Mouse (Mus musculus): ENCODE measurements around the gene March6. TPM values are rescaled to one million over a fixed set of nuclear protein-coding genes. Genes with fewer than 3 reads are reported as not detected.
A peak's percentile ranks its signal among the peaks of the same experiment; 100 is the strongest.

Gene March6
- polyA plus RNA-seq, 1 experiment from 2014 or later: 81.1 TPM

DNA sequence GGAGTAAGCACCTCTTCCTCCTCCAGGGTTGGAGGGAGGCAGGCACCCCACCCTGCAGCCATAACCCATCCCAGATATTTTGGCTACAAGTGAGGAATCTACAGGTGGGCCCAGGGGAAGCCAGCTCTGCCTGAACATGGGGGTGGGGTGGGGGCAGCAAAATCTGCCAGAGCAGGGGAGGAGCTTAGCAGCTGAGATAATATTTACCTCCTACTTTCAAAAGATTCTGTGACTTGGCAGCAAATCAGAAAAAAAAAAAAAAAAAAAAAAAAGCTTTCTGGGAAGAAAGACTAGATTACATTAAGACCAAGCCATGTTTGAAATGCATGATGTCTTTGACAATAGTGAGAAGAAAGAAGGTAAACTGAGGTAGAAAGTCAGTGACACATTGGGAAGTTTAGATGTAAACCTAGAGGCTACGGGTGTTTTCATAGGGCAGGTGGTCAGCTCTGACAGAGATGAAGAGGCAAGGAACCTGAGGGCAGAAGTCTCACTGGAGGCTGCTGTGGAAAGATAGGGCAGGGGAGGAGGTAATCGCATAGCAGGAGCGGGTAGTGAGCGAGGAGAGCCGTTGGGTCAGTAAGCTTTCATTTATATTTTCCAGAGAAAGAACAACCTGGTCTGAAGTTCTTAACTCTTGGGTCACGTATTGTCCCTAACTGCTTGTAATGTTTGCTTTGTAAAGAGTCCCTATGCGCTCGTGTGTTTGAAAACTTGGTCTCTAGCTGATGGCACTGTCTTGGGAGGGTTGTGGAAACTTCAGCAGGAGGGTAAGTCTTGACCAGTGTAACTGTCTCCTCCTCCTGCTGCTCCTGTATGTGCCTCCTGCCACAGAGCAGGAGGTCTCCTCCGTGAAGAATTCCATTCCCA, 9.0 kb upstream of the March6 start:
- no peak overlapping the region for H3K4me3 ChIP-seq
- no peak overlapping the region for H3K27ac ChIP-seq (replicated peaks)
- no peak for ATAC-seq (replicated peaks)
- no peaks in the 10 kb centered on the region for H3K36me3 ChIP-seq
- H3K9me3 ChIP-seq: no peaks in the 10 kb centered on the region
- H3K9ac ChIP-seq (replicated peaks): no peak overlapping the region
- peaks cover 24% of the 10 kb centered on the region for H3K4me1 ChIP-seq
- 80% methylated on average over 9 of the region's 9 CpGs for WGBS
- H3K4me2 ChIP-seq (replicated peaks): no peak overlapping the region
- H3K27me3 ChIP-seq: no peaks in the 10 kb centered on the region

DNA sequence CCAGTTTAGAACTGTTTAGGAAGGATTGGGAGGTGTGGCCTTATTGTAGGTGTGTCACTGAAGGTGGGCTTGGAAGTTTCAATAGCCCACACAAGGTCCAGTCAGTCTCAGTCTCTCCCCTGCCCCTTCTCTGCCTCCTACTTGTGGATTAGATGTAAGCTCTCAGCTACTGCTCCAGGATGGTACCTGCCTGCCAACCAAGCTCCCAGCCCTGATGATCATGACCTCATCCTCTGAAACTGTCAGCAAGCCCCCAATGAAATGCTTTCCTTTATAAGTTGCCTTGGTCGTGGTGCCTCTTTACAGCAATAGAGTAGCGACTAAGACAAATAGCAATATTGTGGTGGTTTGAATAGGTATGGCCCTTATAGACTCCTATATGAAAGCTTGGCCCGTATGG, 7.5 kb upstream of the March6 start:
- Histone ChIP-seq H3K9ac (replicated peaks) (no peak overlapping the region), H3K36me3 (no peaks in the 10 kb centered on the region), H3K9me3 (no peaks in the 10 kb centered on the region), H3K4me2 (replicated peaks) (no peak overlapping the region), H3K27ac (replicated peaks) (no peak overlapping the region), H3K27me3 (no peaks in the 10 kb centered on the region), H3K4me1 (peaks cover 24% of the 10 kb centered on the region), H3K4me3 (no peak overlapping the region)
- 88% methylated on average over 3 of the region's 3 CpGs for WGBS
- no peak for ATAC-seq (replicated peaks)

DNA sequence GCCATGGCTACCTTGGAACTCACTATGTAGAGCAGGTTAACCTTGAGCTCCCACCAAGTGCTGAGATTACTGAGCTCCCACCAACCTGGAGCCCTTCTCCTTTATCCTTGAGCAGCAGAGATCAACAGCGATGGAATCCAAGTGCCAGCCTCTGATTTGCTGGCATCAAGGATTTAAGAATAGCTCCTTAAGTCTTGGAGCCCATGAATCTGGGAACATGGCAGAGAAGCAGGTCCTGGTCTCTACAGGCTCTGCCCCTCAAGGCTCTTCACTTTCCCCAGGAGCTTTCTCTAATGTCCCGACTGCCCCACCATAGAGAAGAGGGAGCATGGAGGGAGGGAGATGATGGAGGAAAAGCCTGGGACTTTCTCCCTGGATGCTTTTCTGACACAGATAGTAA, 6.9 kb upstream of the March6 start:
- no peaks in the 10 kb centered on the region for H3K9me3 ChIP-seq
- no peak overlapping the region for H3K4me2 ChIP-seq (replicated peaks)
- H3K9ac ChIP-seq (replicated peaks): no peak overlapping the region
- H3K27ac ChIP-seq (replicated peaks): no peak overlapping the region
- WGBS: 91% methylated on average over 2 of the region's 2 CpGs
- no peak overlapping the region for H3K4me3 ChIP-seq
- no peaks in the 10 kb centered on the region for H3K27me3 ChIP-seq
- ATAC-seq (replicated peaks): no peak
- H3K36me3 ChIP-seq: no peaks in the 10 kb centered on the region
- peaks cover 24% of the 10 kb centered on the region for H3K4me1 ChIP-seq

DNA sequence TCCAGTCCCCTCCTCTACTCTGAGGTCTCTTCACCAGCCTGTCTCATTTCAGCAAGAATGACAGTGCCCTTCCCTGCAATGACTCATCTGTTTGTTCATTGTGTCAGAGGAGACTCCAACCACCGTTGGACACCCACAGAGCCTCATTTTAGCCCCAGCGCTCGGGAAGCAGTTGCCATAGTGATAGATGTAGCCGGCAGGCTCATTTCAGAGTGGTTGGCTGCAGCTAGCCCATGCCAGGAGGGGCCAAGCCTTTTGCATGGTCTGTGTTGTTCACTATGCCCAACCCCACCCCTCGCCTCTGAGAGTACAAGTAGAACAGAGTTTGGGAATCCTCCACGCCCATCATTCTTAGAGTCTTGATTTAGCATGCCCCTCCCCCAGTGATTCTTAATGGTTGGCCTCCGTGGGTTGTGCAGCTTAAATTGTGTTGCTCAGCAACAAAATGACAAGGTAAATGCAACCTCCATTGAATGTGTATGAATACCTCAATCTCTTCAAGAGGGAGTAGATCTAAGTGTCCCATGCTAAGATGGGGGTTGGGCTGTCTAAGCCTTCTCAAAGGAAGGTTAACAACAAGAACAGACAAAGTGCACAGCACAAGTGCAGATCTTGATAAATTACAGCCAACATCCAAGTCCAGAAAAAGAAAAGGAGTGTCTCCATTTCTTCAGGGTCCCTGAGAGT, 5.3 kb upstream of the March6 start:
- H3K9me3 ChIP-seq: no peaks in the 10 kb centered on the region
- no peaks in the 10 kb centered on the region for H3K36me3 ChIP-seq
- H3K4me2 ChIP-seq (replicated peaks): no peak overlapping the region
- no peaks in the 10 kb centered on the region for H3K27me3 ChIP-seq
- peaks cover 18% of the 10 kb centered on the region for H3K4me1 ChIP-seq
- 2% methylated on average over 7 of the region's 7 CpGs for WGBS
- H3K9ac ChIP-seq (replicated peaks): no peak overlapping the region
- H3K27ac ChIP-seq (replicated peaks): peak overlapping the region; percentile 37; the same call in 1 of the 2 replicates
- ATAC-seq (replicated peaks): peak; percentile 53
- no peak overlapping the region for H3K4me3 ChIP-seq

DNA sequence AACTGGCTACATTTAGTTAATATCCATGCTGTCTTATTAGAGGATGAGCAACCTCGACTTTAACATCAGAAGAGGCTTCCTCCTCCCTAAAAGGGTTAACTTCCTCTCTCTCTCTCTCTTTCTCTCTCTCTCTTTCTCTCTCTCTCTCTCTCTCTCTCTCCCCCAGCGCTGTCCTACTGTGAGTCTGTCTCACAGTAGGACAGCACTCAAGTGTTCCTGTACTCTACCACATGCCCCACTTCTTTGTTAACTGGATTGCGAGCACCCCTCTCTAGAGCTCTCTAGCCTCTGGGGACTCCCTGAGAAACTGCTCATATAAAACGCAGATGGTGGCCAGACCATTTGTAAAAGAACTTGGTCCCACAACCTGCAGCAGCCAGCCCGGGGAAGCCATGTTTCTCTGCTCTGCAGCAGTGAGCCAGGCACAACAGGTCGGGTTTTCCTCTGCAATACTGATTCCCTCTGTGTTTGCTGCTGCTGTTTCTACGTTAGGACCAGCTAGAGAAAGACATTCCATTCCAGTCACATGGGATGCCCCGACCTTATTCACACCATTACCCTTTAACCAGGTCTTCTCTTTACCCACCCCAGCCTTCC, 4.5 kb upstream of the March6 start:
- no peaks in the 10 kb centered on the region for H3K27me3 ChIP-seq
- H3K4me3 ChIP-seq: no peak overlapping the region
- WGBS: 27% methylated on average over 8 of the region's 8 CpGs
- no peak for ATAC-seq (replicated peaks)
- H3K9me3 ChIP-seq: no peaks in the 10 kb centered on the region
- no peak overlapping the region for H3K4me2 ChIP-seq (replicated peaks)
- H3K4me1 ChIP-seq: peaks cover 18% of the 10 kb centered on the region
- H3K9ac ChIP-seq (replicated peaks): no peak overlapping the region
- peak overlapping the region; percentile 37; the same call in 1 of the 2 replicates for H3K27ac ChIP-seq (replicated peaks)
- H3K36me3 ChIP-seq: no peaks in the 10 kb centered on the region

DNA sequence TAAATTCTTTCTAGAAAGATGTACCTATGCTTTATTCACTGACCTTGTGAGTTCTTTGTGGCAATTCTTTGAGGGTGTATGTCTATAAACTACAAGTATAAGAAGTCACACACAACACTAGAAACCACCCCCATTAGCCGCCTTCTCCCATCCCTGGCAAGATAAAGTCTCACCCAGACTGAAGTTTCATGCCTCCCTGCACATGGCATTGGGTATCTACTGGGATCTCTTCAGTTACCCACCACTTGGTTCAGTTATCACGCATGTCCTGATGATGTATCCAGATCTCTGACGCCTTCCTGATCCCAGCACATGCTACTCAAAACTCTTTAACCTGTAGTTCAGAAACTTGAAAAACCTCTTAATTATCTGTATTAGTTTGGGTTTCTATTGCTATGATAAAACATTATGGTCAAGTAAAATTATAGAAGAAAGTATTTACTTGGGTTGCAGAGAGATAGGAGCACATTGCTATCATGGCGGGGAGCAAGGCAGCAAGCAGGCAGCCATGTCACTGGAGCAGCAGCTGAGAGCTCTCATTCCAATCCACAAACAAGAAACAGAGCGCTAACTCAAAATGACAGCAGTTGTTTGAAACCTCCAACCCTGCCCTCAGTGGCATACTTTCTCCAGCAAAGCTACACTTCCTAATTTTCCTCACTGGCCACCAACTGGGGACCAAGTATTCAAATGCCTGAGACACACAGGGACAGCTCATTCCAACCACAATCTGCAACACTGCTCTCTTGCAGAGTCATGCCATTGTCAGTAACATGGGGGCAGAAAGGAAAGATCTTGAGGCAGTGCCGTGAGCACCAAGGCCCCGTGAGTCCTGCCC, 3.8 kb upstream of the March6 start:
- no peak overlapping the region for H3K4me3 ChIP-seq
- no peak overlapping the region for H3K27ac ChIP-seq (replicated peaks)
- H3K4me1 ChIP-seq: peaks cover 22% of the 10 kb centered on the region
- no peak for ATAC-seq (replicated peaks)
- no peaks in the 10 kb centered on the region for H3K9me3 ChIP-seq
- 86% methylated on average over 7 of the region's 7 CpGs for WGBS
- H3K9ac ChIP-seq (replicated peaks): no peak overlapping the region
- no peaks in the 10 kb centered on the region for H3K36me3 ChIP-seq
- H3K4me2 ChIP-seq (replicated peaks): no peak overlapping the region
- no peaks in the 10 kb centered on the region for H3K27me3 ChIP-seq

DNA sequence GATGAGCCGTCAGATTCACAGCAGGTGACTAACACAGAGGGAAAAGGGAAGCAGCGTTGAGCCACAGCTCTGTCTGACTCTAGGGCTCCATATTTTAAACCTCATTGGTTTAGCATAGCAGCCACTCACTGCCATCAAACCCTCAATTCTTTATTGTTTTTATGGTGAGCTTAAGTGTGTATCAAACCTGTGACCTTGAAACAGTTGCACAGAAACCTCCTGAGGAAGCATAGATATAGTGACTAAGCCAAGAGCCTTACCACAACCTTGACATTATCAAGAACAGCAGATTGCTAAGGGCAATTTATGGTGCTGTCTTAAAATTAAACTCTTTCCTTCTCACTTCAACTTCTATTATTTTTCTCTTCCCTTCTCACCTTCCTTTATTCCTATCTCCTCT, 2.7 kb upstream of the March6 start:
- ATAC-seq (replicated peaks): no peak
- Histone ChIP-seq H3K36me3 (no peaks in the 10 kb centered on the region), H3K27ac (replicated peaks) (no peak overlapping the region), H3K4me3 (no peak overlapping the region), H3K9me3 (no peaks in the 10 kb centered on the region), H3K4me1 (peaks cover 33% of the 10 kb centered on the region), H3K4me2 (replicated peaks) (no peak overlapping the region), H3K27me3 (no peaks in the 10 kb centered on the region), H3K9ac (replicated peaks) (no peak overlapping the region)
- 80% methylated on average over 2 of the region's 2 CpGs for WGBS

DNA sequence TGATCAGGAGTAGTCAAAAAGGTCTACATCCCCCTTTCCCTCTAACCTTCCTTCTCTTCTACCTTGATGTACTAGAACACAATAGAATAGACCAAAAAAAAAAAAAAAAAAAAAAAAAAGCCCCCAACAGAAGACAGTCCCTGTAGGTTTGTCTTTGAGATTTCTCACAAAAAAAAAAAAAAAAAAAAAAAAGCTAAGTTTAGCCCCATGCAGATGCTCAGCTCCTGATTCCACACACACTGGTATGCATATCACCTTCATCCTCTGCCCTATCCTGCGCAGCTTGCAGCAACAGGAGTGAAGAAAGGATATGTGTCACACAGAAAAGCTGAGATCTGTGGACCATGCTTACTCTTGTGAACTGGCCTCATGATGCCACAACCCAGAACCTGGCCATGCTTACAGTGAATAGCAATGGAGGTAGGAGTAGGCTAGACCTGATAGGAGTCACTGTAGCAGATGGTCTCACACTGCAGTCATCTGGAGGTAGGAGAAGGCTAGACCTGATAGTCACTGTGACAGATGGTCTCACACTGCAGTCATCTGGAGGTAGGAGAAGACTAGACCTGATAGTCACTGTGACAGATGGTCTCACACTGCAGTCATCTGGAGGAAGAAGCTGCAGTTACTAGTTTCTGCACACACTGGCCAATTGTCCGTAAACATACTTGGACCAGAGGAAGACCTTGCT, 1.6 kb upstream of the March6 start:
- peak overlapping the region; percentile 99; the same call in 1 of the 2 replicates for H3K27ac ChIP-seq (replicated peaks)
- ATAC-seq (replicated peaks): no peak
- WGBS: 96% methylated on average over 2 of the region's 2 CpGs
- peaks cover under 1% of the 10 kb centered on the region; the same call in 1 of the 2 replicates for H3K36me3 ChIP-seq
- no peaks in the 10 kb centered on the region for H3K27me3 ChIP-seq
- H3K9ac ChIP-seq (replicated peaks): no peak overlapping the region
- no peak overlapping the region for H3K4me2 ChIP-seq (replicated peaks)
- no peaks in the 10 kb centered on the region for H3K9me3 ChIP-seq
- peaks cover 36% of the 10 kb centered on the region for H3K4me1 ChIP-seq
- no peak overlapping the region for H3K4me3 ChIP-seq

DNA sequence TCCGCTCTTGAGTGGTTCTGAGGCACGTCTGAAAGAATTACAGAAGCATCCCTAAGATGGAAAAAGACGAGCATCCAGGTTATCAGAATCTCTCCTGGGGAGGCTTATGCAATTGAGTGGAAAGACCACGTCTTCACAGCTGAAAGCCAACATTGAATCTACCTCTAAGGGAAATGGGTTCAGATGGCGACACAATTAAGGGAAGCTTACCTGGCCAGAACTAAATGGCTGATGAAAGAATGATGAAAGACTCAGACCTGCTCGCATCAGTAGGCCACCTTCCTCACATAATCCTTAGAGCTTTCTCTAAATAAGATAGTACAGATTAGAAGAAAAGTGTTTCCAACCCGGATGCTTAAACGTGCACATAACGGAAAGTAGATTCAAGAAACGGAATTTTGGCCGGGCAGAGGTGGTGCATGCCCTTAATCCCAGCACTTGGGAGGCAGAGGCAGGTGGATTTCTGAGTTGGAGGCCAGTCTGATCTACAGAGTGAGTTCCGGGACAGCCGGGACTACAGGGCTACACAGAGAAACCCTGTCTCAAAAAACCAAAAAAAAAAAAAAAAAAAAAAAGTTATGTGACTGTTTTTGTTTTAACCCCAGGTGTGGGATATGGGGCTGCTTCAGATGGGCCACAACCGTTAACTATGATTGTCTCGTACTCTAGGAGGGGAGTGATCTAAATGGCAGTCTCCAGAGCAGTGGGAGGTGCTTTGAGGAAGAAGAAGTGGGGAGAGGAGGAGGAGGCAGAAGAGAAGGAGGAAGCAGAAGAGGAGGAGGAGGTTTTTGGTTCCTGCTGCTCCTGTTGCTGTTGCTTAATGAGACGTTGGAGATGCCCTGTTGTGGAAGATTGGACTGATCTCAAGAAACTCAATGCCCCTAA, 835 bp upstream of the March6 start:
- Histone ChIP-seq H3K36me3 (peaks cover 4% of the 10 kb centered on the region; the same call in 1 of the 2 replicates), H3K27ac (replicated peaks) (peak overlapping the region; percentile 99), H3K4me2 (replicated peaks) (peak overlapping the region; percentile 51), H3K9me3 (no peaks in the 10 kb centered on the region), H3K9ac (replicated peaks) (peak overlapping the region; percentile 86), H3K27me3 (no peaks in the 10 kb centered on the region), H3K4me3 (peak overlapping the region; percentile 82), H3K4me1 (peaks cover 34% of the 10 kb centered on the region)
- no peak; the same call in 1 of the 2 replicates for ATAC-seq (replicated peaks)
- WGBS: 20% methylated on average over 16 of the region's 16 CpGs

DNA sequence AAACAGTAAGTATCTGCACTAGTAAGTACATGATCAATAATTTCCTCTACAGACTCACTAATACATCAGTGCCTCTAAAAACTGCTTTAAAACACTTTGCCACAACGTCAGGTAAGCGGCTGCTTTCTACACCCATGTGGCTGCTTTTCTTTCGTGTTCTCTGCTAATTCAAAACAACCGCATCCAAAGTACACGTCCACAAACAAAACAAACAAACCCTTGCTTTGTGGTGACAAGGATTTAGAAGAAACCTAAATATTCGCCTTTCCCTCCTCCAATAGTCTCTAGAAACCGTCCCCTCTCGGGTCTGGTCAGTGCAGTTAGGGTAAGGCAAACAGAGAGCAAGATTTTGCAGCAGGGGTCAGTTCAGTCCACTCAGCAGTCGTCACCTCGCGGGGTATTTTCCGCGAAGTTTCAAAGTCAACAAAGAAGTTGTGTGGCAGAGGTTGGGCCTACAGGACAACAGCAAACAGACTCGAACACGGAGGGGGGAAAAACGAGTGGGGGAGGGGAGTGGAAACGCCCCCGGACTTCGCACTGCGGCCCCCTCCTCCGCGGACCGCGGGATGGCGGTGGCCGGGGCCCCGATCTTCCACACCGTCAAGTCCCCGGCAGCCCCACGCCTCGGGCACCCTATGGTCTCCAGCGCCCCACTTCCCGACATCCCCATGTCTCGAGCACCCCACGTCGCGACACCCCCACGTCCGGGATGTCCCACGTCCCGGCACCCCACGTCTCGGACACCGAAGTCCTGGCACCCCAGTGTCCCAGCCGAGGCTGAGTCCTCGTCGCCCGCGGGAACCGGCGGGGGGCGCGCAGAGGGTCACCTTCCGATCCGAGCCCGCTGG, 818 bp downstream of the March6 start:
- peak overlapping the region; percentile 99 for H3K27ac ChIP-seq (replicated peaks)
- H3K4me3 ChIP-seq: peak overlapping the region; percentile 82
- under 1% methylated on average over 52 of the region's 56 CpGs for WGBS

More for the DNA sequence above, 818 bp downstream of the March6 start:
- Histone ChIP-seq H3K4me2 (replicated peaks) (peak overlapping the region; percentile 62), H3K4me1 (peaks cover 20% of the 10 kb centered on the region), H3K27me3 (no peaks in the 10 kb centered on the region), H3K36me3 (peaks cover 4% of the 10 kb centered on the region; the same call in 1 of the 2 replicates), H3K9ac (replicated peaks) (peak overlapping the region; percentile 86), H3K9me3 (no peaks in the 10 kb centered on the region)
- ATAC-seq (replicated peaks): peak; percentile 37
